Mouse (Mus musculus) embryo, embryonic 11 days (tissue): ENCODE data around the gene Cdhr3.
"Not testable (repeated sequence)": the region's sequence is repeated elsewhere in the genome, so short reads cannot be mapped to it uniquely, and the experiment has no call there.

ENCODE experiments used
- DNase-seq: peaks from one replicate; pipeline ENCODE4 v3.0.0-alpha.2; 2015

The Cdhr3 gene

DNA sequence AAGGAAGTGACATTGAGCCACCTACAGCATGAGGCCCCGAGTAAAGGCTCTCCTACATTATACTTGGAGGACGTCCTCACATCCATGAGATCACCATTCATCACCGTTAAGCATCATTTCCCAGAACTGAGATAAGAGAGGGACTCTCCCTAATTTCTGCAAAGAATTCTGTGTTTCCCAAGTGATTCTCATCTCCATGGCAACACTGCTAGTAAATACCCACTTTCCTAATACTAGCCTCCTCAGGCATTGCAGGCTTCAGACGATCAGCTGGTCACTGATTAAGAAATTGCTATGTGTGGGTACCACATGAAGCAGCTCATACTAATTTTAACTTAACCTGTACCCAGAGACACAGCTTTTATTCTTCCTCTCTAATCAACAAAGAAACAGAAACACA lies 92.3 kb downstream of the Cdhr3 start:
- DNase-seq: no peak

DNA sequence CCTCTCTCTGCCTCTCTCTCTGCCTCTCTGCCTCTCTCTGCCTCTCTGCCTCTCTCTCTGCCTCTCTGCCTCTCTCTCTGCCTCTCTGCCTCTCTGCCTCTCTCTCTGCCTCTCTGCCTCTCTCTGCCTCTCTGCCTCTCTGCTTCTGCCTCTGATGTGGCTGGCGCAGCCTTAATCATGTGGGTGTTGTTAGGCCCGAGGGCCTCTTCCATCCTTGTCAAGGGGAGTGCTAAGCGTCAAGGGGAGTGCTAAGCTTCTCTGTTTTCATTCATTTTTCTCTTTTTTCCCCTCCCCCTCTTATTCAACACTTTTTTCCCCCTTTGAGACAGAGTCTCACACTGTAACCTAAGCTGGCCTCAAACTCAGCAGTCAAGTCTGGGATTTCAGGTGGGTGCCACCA lies 92.9 kb downstream of the Cdhr3 start:
- DNase-seq: not testable (repeated sequence)

DNA sequence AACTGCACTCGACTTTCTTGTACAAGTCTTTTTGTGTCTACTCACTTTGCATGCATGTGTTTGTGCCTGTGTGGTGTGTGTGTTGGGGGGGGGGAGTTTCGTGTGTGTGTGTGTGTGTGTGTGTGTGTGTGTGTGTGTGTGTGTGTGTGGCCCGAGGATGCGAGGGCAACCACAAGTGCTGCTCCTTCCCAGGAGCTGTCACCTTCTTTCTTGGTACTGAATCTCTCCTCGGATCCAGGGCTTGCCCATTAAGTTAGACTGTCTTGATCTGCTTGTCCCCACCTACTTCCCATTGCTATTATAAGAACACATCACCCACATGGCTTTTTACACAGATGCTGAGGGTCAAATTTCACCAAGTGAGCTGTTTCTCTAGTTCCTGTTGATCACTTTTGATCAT lies 93.9 kb downstream of the Cdhr3 start:
- no peak for DNase-seq

DNA sequence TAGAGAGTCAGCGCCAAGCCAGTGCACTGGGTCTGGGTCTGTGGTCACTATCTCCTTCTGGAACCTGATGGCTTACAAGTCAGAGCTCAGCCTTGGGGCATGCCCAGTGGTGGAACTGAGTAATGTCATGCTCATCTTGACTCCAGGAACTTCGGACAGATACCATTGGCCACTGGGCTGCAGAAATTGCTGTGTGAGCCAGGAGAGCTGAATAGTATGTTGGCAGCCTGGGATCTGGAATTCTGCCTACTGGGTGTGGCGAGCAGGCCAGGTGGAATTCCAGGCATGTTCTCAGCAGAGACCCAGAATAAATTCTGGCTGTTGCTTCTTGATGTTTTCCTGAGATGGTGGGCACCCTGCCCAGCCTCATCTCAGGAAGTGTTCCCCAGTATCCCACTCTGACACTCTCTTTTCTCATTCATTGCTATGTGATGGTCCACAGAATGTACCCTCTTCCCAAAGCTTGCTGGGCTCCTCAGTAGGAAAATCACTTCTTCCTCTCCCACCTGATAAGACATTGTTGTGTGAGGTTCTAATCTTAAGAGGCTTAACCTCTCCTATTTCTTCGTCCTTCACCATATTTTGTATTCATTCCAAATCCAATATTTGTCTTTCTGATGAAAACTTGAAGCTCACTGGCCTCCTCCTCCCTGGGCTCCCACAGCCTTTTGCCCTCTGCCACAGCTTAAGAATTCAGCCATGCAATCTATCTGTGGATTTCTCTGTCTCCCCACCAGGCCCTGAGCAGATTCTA lies 97.4 kb downstream of the Cdhr3 start:
- no peak for DNase-seq

DNA sequence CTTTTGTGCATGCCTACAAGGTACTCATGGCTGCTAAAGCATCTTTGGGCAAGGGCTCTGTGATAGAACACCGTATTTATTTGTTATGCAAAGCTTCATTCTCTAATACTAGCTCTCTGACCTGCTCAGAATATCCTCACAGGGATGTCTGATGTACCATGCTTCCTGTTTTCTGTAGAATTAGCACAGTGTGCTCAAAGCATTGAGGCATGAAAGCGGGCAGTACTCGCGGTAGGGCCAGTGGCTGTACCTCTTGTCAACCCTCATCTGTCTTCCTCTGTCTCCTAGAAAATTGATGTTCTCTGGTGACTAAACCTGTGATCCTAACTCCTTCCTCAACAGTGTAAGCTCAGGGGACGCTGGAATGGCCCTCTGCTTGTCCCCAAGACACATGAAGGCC lies 98.6 kb downstream of the Cdhr3 start:
- DNase-seq: no peak

DNA sequence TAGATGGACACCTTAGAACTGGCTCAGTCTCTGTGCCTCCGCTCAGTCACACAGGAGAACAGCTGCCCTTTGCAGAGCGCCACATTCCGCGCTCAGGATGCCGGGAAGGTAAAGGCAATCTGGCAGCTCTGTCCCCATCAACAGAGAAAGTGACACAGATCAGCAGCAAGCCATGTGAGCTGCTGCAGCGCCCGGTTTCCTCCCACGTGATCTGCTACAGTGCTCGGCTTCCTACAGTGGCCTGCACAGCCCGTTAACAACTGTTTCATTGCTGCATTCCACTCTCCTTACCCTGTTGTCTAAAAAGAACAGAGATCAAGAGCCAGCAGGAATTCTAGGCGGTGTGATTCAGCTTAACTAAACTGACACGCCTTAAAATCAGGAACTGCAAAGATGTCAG lies 102.9 kb downstream of the Cdhr3 start:
- no peak for DNase-seq

DNA sequence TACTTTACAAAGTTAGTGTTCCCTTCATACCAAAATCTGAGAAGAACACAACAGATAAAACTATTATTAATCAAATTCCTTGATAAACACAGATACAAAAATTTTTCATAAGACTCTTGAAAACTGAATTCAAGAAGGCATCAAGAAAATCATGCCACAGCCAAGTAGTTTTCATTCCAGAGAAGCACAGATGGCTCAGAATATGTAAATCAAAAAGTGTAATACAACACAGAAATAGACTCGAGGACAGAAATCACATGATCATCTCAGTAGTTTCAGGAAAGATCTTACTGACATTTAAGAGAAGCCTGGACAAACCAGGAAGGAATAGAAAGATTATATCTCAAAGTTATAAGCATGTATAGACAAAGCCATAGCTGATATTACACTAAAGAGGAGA lies 106.4 kb downstream of the Cdhr3 start:
- no peak for DNase-seq
